8 mouse cellular contexts compared by ENCODE assay signal in genomic region chr1:90998891-90999611, GRCm38 (mm10). TPM values are rescaled to one million over a fixed set of nuclear protein-coding genes. Genes with fewer than 3 reads are reported as not detected.
DNase-seq lines count a peak whose midpoint lies in the region; ATAC-seq and TF ChIP-seq lines count a peak whose summit lies in the region.

No protein-coding gene starts in this region.

- H3K4me1 ChIP-seq in heart, embryonic 13.5 days = peaks cover 63% of the 10 kb centered on the region
- H3K4me1 ChIP-seq in liver, embryonic 14.5 days (replicated peaks; ENCODE audit: control insufficient read depth in 2 of 2, insufficient read depth in 2 of 2, low read length in 1 of 2) = peaks cover 0 to 7% of the 10 kb centered on the region in 2 experiments; a peak in 1 of 4 replicates
- H3K4me1 ChIP-seq in stomach, embryonic 15.5 days = peaks cover 12% of the 10 kb centered on the region; the same call in 1 of the 2 replicates

- TF ChIP-seq EP300 in liver, embryonic 14.5 days (IDR thresholded peaks at IDR 0.05; ENCODE audit: low read depth) = no peak

- H3K4me3 ChIP-seq in heart, embryonic 13.5 days = peak overlapping the region; percentile 81
- H3K4me3 ChIP-seq in liver, embryonic 14.5 days (ENCODE audit: insufficient read depth in 1 of 2, low read depth in 2 of 2, low read length in 2 of 2) = peak overlapping the region; percentile 50 to 57
- H3K4me3 ChIP-seq in stomach, embryonic 15.5 days (replicated peaks) = peak overlapping the region; percentile 85

- ATAC-seq in heart, embryonic 13.5 days (ENCODE audit: extremely low read depth, insufficient number of reproducible peaks, low FRiP score, low TSS enrichment) = no peak
- ATAC-seq in liver, embryonic 14.5 days (ENCODE audit: insufficient read depth) = no peak
- peak; percentile 53; the same call in 1 of the 2 replicates for ATAC-seq in stomach, embryonic 15.5 days (ENCODE audit: insufficient read depth, low FRiP score, low read depth)

- H3K27me3 ChIP-seq in heart, embryonic 13.5 days (replicated peaks) = no peaks in the 10 kb centered on the region
- peaks cover 13% of the 10 kb centered on the region for H3K27me3 ChIP-seq in liver, embryonic 14.5 days (ENCODE audit: control insufficient read depth, insufficient read depth, low read length)
- H3K27me3 ChIP-seq in stomach, embryonic 15.5 days (replicated peaks) = no peaks in the 10 kb centered on the region

- no peak for TF ChIP-seq CTCF in liver, embryonic 14.5 days (IDR thresholded peaks at IDR 0.05; ENCODE audit: low read depth)

- H3K4me2 ChIP-seq in heart, embryonic 13.5 days = peak overlapping the region; percentile 80
- peak overlapping the region; percentile 63 for H3K4me2 ChIP-seq in liver, embryonic 14.5 days (ENCODE audit: low read depth)
- peak overlapping the region; percentile 99 for H3K4me2 ChIP-seq in stomach, embryonic 15.5 days

- H3K9me3 ChIP-seq in heart, embryonic 13.5 days = no peaks in the 10 kb centered on the region; the same call in 1 of the 2 replicates
- H3K9me3 ChIP-seq in liver, embryonic 14.5 days (ENCODE audit: control insufficient read depth, low read length) = no peaks in the 10 kb centered on the region
- H3K9me3 ChIP-seq in stomach, embryonic 15.5 days = no peaks in the 10 kb centered on the region

- 2% methylated on average over 37 of the region's 41 CpGs for WGBS in heart, embryonic 13.5 days
- WGBS in liver, embryonic 14.5 days (ENCODE audit: insufficient replicate concordance) = 2% methylated on average over 33 of the region's 41 CpGs
- 1% methylated on average over 37 of the region's 41 CpGs for WGBS in stomach, embryonic 15.5 days

- DNase-seq in left cerebral cortex, postnatal 4 days = peak; percentile 17
- no peak for DNase-seq in left cerebral cortex, adult 18-20 months (ENCODE audit: low spot score in 2 of 2)
- DNase-seq in brain, adult 2 months (ENCODE audit: low read depth, low spot score) = peak; percentile 41
- no peak for DNase-seq in liver, embryonic 14.5 days (ENCODE audit: low read depth in 3 of 3, low spot score in 3 of 3)
- DNase-seq in MN1 (ENCODE audit: low spot score) = no peak
- DNase-seq in left cerebral cortex, adult 11 months (ENCODE audit: low spot score) = no peak

- H3K36me3 ChIP-seq in heart, embryonic 13.5 days = 0 out of 2 replicates have a peak, but pooled peaks cover 3% of the 10 kb centered on the region
- no peaks in the 10 kb centered on the region for H3K36me3 ChIP-seq in liver, embryonic 14.5 days (replicated peaks; ENCODE audit: control insufficient read depth, insufficient read depth, low read depth)
- no peaks in the 10 kb centered on the region for H3K36me3 ChIP-seq in stomach, embryonic 15.5 days

- peak overlapping the region; percentile 99 for H3K27ac ChIP-seq in heart, embryonic 13.5 days (replicated peaks)
- no peak overlapping the region for H3K27ac ChIP-seq in liver, embryonic 14.5 days
- H3K27ac ChIP-seq in stomach, embryonic 15.5 days = 0 out of 2 replicates have a peak overlapping the region, but pooled peaks have one; percentile 11

- H3K9ac ChIP-seq in heart, embryonic 13.5 days = peak overlapping the region; percentile 97
- no peak overlapping the region; the same call in 1 of the 2 replicates for H3K9ac ChIP-seq in liver, embryonic 14.5 days (replicated peaks)
- H3K9ac ChIP-seq in stomach, embryonic 15.5 days = peak overlapping the region; percentile 61

- intact Hi-C loops in left cerebral cortex, postnatal 4 days (cut with DNase I) = no loop called here

RNA-seq across cellular contexts. Expression of gene Lrrfip1, which starts 0.5 kb away (rescaled TPM):
- 10 to 100 TPM; 66.4 to 74.2 TPM for total RNA-seq in left cerebral cortex, postnatal 4 days (2021)
- total RNA-seq in left cerebral cortex, adult 18-20 months (2021) = 10 to 100 TPM; 71.0 to 74.6 TPM
- 122 and 137 TPM in 2 replicates for polyA plus RNA-seq in heart, embryonic 13.5 days (2015; fragmentation: Nextera tagmentation; extraction: Ambion mirVana)
- polyA plus RNA-seq in liver, embryonic 14.5 days (2012; rRNA removed) = 4.6 and 9.4 TPM in 2 replicates
- polyA plus RNA-seq in liver, embryonic 14.5 days (2014; fragmentation: Nextera tagmentation; extraction: Ambion mirVana) = 10.0 and 12.5 TPM in 2 replicates
- polyA plus RNA-seq in stomach, embryonic 15.5 days (2015; fragmentation: Nextera tagmentation; extraction: Ambion mirVana) = 64.9 and 65.4 TPM in 2 replicates

RNA-seq across cellular contexts. Expression of gene Rab17, which starts 29.6 kb away (rescaled TPM):
- total RNA-seq in left cerebral cortex, postnatal 4 days (2021) = not detected
- not detected for total RNA-seq in left cerebral cortex, adult 18-20 months (2021)
- polyA plus RNA-seq in heart, embryonic 13.5 days (2015; fragmentation: Nextera tagmentation; extraction: Ambion mirVana) = 0.57 and 1.5 TPM in 2 replicates
- 1.4 and 1.8 TPM in 2 replicates for polyA plus RNA-seq in liver, embryonic 14.5 days (2012; rRNA removed)
- 3.9 and 4.2 TPM in 2 replicates for polyA plus RNA-seq in liver, embryonic 14.5 days (2014; fragmentation: Nextera tagmentation; extraction: Ambion mirVana)
- 9.5 and 14.2 TPM in 2 replicates for polyA plus RNA-seq in stomach, embryonic 15.5 days (2015; fragmentation: Nextera tagmentation; extraction: Ambion mirVana)

RNA-seq across cellular contexts. Expression of gene Prlh, which starts 46.1 kb away (rescaled TPM):
- not detected for total RNA-seq in left cerebral cortex, postnatal 4 days (2021)
- total RNA-seq in left cerebral cortex, adult 18-20 months (2021) = not detected
- polyA plus RNA-seq in heart, embryonic 13.5 days (2015; fragmentation: Nextera tagmentation; extraction: Ambion mirVana) = not detected in 2 replicates
- polyA plus RNA-seq in liver, embryonic 14.5 days (2012; rRNA removed) = not detected in 2 replicates
- polyA plus RNA-seq in liver, embryonic 14.5 days (2014; fragmentation: Nextera tagmentation; extraction: Ambion mirVana) = not detected in 2 replicates
- not detected in 2 replicates for polyA plus RNA-seq in stomach, embryonic 15.5 days (2015; fragmentation: Nextera tagmentation; extraction: Ambion mirVana)

Comparison
In these comparisons a context has a peak if more than half of its experiments do, and no peak if none do; other contexts are left out.
1. DNase-seq: peak in left cerebral cortex, postnatal 4 days (single experiment) and brain, adult 2 months (single experiment); none in left cerebral cortex, adult 18-20 months (0 of 2), liver, embryonic 14.5 days (0 of 3), MN1 (single experiment) and left cerebral cortex, adult 11 months (single experiment).
2. Peak in every context shown above with its lines, with median percentiles within 50 percentile points of each other: H3K4me2 ChIP-seq and H3K4me3 ChIP-seq.